Mouse (Mus musculus) embryonic fibroblast, embryonic 13.5 days (primary cell): Measurements from ENCODE around the gene Il9.

Source experiments
- CTCF ChIP-seq: IDR thresholded peaks from 2 replicates; pipeline ENCODE4 v1.5.1; 2011; ENCODE audit warnings: mild to moderate bottlenecking, control low read depth, low read length, moderate library complexity, borderline replicate concordance; ENCODE audit not compliant: insufficient read depth
- POLR2A ChIP-seq: IDR thresholded peaks from 2 replicates; pipeline ENCODE4 v1.6.1; 2011; ENCODE audit warnings: low read depth, mild to moderate bottlenecking, control low read depth, low read length, moderate library complexity

DNA sequence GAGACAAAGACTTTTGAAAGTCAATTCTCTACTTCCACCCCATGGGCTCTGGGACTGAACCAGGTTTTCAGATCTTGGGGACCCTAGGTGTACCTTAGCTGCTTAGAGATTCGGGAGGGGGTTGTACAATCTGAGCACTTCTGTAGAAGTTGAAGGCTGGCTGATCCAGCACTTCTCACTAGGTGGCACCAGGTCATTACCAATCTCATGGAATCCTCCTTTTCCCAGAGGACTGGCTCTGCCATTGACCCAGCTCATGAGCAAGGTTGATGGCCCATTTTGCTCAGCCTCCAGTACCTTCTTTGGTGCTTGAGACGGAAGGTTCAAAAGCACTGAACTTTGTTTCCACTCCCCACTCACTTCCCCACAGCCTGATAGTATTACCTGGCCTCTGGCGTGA, 18.1 kb upstream of the Il9 start:
- TF ChIP-seq POLR2A (no peak), CTCF (no peak)
